Mouse (Mus musculus) MEL (cell line): ENCODE measurements around the gene Maml3. TPM values are rescaled to one million over a fixed set of nuclear protein-coding genes. Genes with fewer than 3 reads are reported as not detected.

Experiments used
- DNase-seq: peaks from one replicate; pipeline ENCODE4 v3.0.0; 2011; ENCODE audit warnings: low read depth, low spot score
- H3K27ac ChIP-seq: 2 replicates; pipeline ENCODE4 v1.5.1; 2012; ENCODE audit warnings: low read depth, mild to moderate bottlenecking, control low read depth, low read length, moderate library complexity; ENCODE audit not compliant: control insufficient read depth
- H3K27me3 ChIP-seq, 2 experiments: fragments of 150-350 bp in 1 of 2; sonication (generic) in 1 of 2; 2 replicates each; pipeline ENCODE4 v1.6.1; 2012; ENCODE audit warnings: low read length in 2 of 2, mild to moderate bottlenecking in 2 of 2, improper control_type of control experiment in 1 of 2, moderate library complexity in 1 of 2; ENCODE audit not compliant: insufficient read depth in 2 of 2, control insufficient read depth in 1 of 2
- H3K36me3 ChIP-seq, 2 experiments: 2 replicates each; pipeline ENCODE4 v1.6.1; 2012 to 2014; ENCODE audit warnings: low read length in 2 of 2, improper control_type of control experiment in 1 of 2, inconsistent platforms in 1 of 2, mild to moderate bottlenecking in 1 of 2; ENCODE audit not compliant: insufficient read depth in 2 of 2, control insufficient read depth in 1 of 2
- H3K4me1 ChIP-seq, 2 experiments: fragments of 150-350 bp in 1 of 2; sonication (generic) in 1 of 2; 2 replicates each; pipeline ENCODE4 v1.6.1; 2012; ENCODE audit warnings: low read length in 2 of 2, improper control_type of control experiment in 1 of 2, mild to moderate bottlenecking in 1 of 2; ENCODE audit not compliant: insufficient read depth in 2 of 2, control insufficient read depth in 1 of 2
- H3K4me3 ChIP-seq, 2 experiments: fragments of 150-350 bp in 1 of 2; sonication (generic) in 1 of 2; 2 replicates each; pipeline ENCODE4 v1.5.1; 2012; ENCODE audit warnings: low read depth in 2 of 2, low read length in 2 of 2, mild to moderate bottlenecking in 2 of 2, moderate library complexity in 2 of 2, control low read depth in 1 of 2, improper control_type of control experiment in 1 of 2; ENCODE audit not compliant: control insufficient read depth in 1 of 2, insufficient read depth in 1 of 2
- H3K79me2 ChIP-seq: 2 replicates; pipeline ENCODE4 v1.6.1; 2012; ENCODE audit warnings: mild to moderate bottlenecking, low read length, moderate library complexity; ENCODE audit not compliant: control insufficient read depth, poor library complexity, insufficient read depth
- H3K9ac ChIP-seq: 2 replicates; pipeline ENCODE4 v1.6.1; 2012; ENCODE audit warnings: low read depth, mild to moderate bottlenecking, control low read depth, low read length, moderate library complexity; ENCODE audit not compliant: control insufficient read depth, poor library complexity, severe bottlenecking
- H3K9me3 ChIP-seq: fragments of 150-350 bp; sonication (generic); replicated peaks from 2 replicates; pipeline ENCODE4 v1.6.1; 2012; ENCODE audit warnings: mild to moderate bottlenecking, low read length, improper control_type of control experiment, moderate library complexity; ENCODE audit not compliant: insufficient read depth
- BHLHE40 ChIP-seq: IDR thresholded peaks from 2 replicates; pipeline ENCODE4 v1.6.1; 2012; ENCODE audit warnings: low read depth, mild to moderate bottlenecking, inconsistent platforms, low read length, improper control_type of control experiment, borderline replicate concordance
- CHD2 ChIP-seq: IDR thresholded peaks from 2 replicates; pipeline ENCODE4 v1.6.1; 2011; ENCODE audit warnings: low read length, improper control_type of control experiment
- E2F4 ChIP-seq: IDR thresholded peaks from 2 replicates; pipeline ENCODE4 v1.6.1; 2011; ENCODE audit warnings: low read depth, low read length, improper control_type of control experiment, borderline replicate concordance
- ELF1 ChIP-seq: IDR thresholded peaks from 2 replicates; pipeline ENCODE4 v1.6.1; 2014; ENCODE audit warnings: low read depth, mild to moderate bottlenecking, inconsistent platforms, low read length, improper control_type of control experiment, moderate library complexity
- EP300 ChIP-seq, 2 experiments: IDR thresholded peaks; 2 replicates each; pipeline ENCODE4 v1.6.1; 2011; ENCODE audit warnings: improper control_type of control experiment in 2 of 2, low read length in 2 of 2, low read depth in 1 of 2, mild to moderate bottlenecking in 1 of 2
- ETS1 ChIP-seq: IDR thresholded peaks from 2 replicates; pipeline ENCODE4 v1.6.1; 2012; ENCODE audit warnings: low read depth, mild to moderate bottlenecking, inconsistent platforms, low read length, improper control_type of control experiment, moderate library complexity
- HCFC1 ChIP-seq: IDR thresholded peaks from 2 replicates; pipeline ENCODE4 v1.6.1; 2012; ENCODE audit warnings: low read depth, mild to moderate bottlenecking, inconsistent platforms, low read length, improper control_type of control experiment, moderate library complexity
- MEF2A ChIP-seq: IDR thresholded peaks from 2 replicates; pipeline ENCODE4 v1.6.1; 2014; ENCODE audit warnings: low read depth, mild to moderate bottlenecking, inconsistent platforms, low read length, improper control_type of control experiment; ENCODE audit not compliant: poor library complexity, insufficient replicate concordance, severe bottlenecking; ENCODE audit errors: extremely low read depth
- MXI1 ChIP-seq: IDR thresholded peaks from 2 replicates; pipeline ENCODE4 v1.6.1; 2011; ENCODE audit warnings: mild to moderate bottlenecking, low read depth, low read length, improper control_type of control experiment
- POLR2A ChIP-seq, 2 experiments: IDR thresholded peaks; 2 replicates each; pipeline ENCODE4 v1.6.1; 2011 to 2012; ENCODE audit warnings: low read length in 2 of 2, mild to moderate bottlenecking in 2 of 2, control low read depth in 1 of 2, improper control_type of control experiment in 1 of 2, low read depth in 1 of 2, moderate library complexity in 1 of 2; ENCODE audit not compliant: control insufficient read depth in 1 of 2, insufficient read depth in 1 of 2, poor library complexity in 1 of 2
- POLR2AphosphoS2 ChIP-seq: IDR thresholded peaks from 2 replicates; pipeline ENCODE4 v1.6.1; 2011; ENCODE audit warnings: low read length, improper control_type of control experiment
- RCOR1 ChIP-seq: IDR thresholded peaks from 2 replicates; pipeline ENCODE4 v1.6.1; 2012; ENCODE audit warnings: low read depth, mild to moderate bottlenecking, inconsistent platforms, low read length, improper control_type of control experiment
- SIN3A ChIP-seq: IDR thresholded peaks from 2 replicates; pipeline ENCODE4 v1.6.1; 2012; ENCODE audit warnings: low read length, improper control_type of control experiment, inconsistent platforms
- SMC3 ChIP-seq: IDR thresholded peaks from 2 replicates; pipeline ENCODE4 v1.6.1; 2011; ENCODE audit warnings: low read depth, low read length, improper control_type of control experiment
- TBP ChIP-seq: IDR thresholded peaks from 2 replicates; pipeline ENCODE4 v1.8.0; 2011; ENCODE audit warnings: low read depth, low read length, improper control_type of control experiment
- UBTF ChIP-seq: IDR thresholded peaks from 2 replicates; pipeline ENCODE4 v1.6.1; 2012; ENCODE audit warnings: low read depth, mild to moderate bottlenecking, inconsistent platforms, low read length, improper control_type of control experiment, moderate library complexity, borderline replicate concordance; ENCODE audit not compliant: insufficient read depth
- USF1 ChIP-seq: IDR thresholded peaks from 2 replicates; pipeline ENCODE4 v1.6.1; 2014; ENCODE audit warnings: low read depth, mild to moderate bottlenecking, inconsistent platforms, low read length, improper control_type of control experiment, moderate library complexity
- ZMIZ1 ChIP-seq: IDR thresholded peaks from 2 replicates; pipeline ENCODE4 v1.6.1; 2012; ENCODE audit warnings: low read depth, mild to moderate bottlenecking, inconsistent platforms, low read length, improper control_type of control experiment, moderate library complexity
- polyA plus RNA-seq, 2 experiments: library from polyadenylated mRNA; stranded (reverse) in 1 of 2; unstranded in 1 of 2; fragments of >175 nt in 1 of 2; fragments of >200 nt in 1 of 2; gene quantifications; 2 replicates each; pipeline versions ENCODE4 v1.2.1 to v1.2.4; 2012; ENCODE audit warnings: low replicate concordance in 2 of 2, low read depth in 1 of 2; ENCODE audit not compliant: insufficient read length in 2 of 2, insufficient read depth in 1 of 2, missing spikeins in 1 of 2
- total RNA-seq: library from RNA; depleted of rRNA; stranded (reverse); fragments of 300-350 nt; gene quantifications from 2 replicates; pipeline ENCODE4 v1.2.3, GENCODE M21; 2012

The Maml3 gene
- total and polyA plus RNA-seq, 3 experiments, result 2.0 to 4.1 TPM; not detected in 1

DNA sequence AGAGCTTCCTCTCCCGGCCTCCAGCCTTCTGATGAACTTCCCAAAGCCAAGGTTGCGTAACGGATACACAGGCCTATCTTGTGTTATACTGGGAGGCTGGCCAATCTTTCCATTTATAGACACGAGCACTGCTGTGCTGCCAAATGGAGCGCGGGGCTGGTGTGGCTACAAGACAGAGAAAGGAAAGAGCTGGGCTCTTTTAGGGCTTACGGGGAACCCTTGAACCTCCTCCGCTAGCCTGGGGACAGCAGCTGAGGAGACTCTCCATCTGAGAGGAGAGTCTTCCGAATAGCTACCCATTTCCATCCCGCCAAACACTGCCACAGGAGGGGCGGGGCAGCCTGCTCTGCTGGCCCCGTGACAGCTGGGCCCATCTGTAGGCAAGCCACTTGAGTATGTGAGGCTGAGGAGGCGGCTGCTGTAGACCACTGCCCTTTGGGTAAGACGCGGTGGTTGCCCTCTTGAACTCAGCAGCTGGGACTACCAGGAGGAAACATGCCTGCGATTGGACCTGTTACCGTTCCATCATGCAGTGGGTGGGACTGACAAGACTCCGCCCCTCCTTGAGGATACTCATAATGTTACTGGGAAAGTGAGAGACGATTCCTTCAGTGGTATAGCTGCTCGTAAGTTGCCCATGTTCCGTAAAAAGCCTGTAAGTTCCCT is 396.0 kb downstream of the Maml3 start:
- peak overlapping the region; percentile 64 to 91 for H3K4me3 ChIP-seq
- peak overlapping the region; percentile 55 for H3K27ac ChIP-seq
- DNase-seq, result peak; percentile 90
- H3K79me2 ChIP-seq, result no peaks in the 10 kb centered on the region
- peak overlapping the region; percentile 56 for H3K9ac ChIP-seq
- peaks cover 8 to 18% of the 10 kb centered on the region in 2 experiments for H3K4me1 ChIP-seq
- H3K36me3 ChIP-seq, result peaks cover 0 to 14% of the 10 kb centered on the region in 2 experiments; a peak in 2 of 4 replicates
- no peaks in the 10 kb centered on the region for H3K27me3 ChIP-seq
- peak; percentile 61; the same call in 1 of the 2 replicates for TF ChIP-seq MXI1
- no peak for TF ChIP-seq POLR2AphosphoS2
- peak; percentile 63; the same call in 1 of the 2 replicates for TF ChIP-seq ETS1
- 0 out of 2 replicates have a peak, but pooled peaks have one; percentile 36 for TF ChIP-seq HCFC1
- TF ChIP-seq MEF2A, result peak; percentile 91; the same call in 1 of the 2 replicates
- no peak for TF ChIP-seq POLR2A (IDR thresholded peaks at IDR 0.05; ENCODE audit: control insufficient read depth in 1 of 2, insufficient read depth in 1 of 2, low read depth in 1 of 2, low read length in 2 of 2, poor library complexity in 1 of 2)
- peak; percentile 33 for TF ChIP-seq RCOR1
- TF ChIP-seq SIN3A, result peak; percentile 63
- TF ChIP-seq USF1, result peak; percentile 35; the same call in 1 of the 2 replicates
- 0 out of 2 replicates have a peak, but pooled peaks have one; percentile 19 for TF ChIP-seq TBP
- TF ChIP-seq EP300 (IDR thresholded peaks at IDR 0.05; ENCODE audit: low read depth in 1 of 2, low read length in 2 of 2), result peak; percentile 13 to 41; a peak in 2 of 4 replicates
- 0 out of 2 replicates have a peak, but pooled peaks have one; percentile 55 for TF ChIP-seq ZMIZ1
- TF ChIP-seq ELF1, result 0 out of 2 replicates have a peak, but pooled peaks have one; percentile 7
- TF ChIP-seq CHD2, result no peak
- TF ChIP-seq UBTF, result no peak
- no peak; the same call in 1 of the 2 replicates for TF ChIP-seq SMC3
- TF ChIP-seq BHLHE40, result 0 out of 2 replicates have a peak, but pooled peaks have one; percentile 25
- H3K9me3 ChIP-seq, result no peaks in the 10 kb centered on the region

- no peak for DNase-seq
- Histone ChIP-seq H3K4me1 (peaks cover 8 to 16% of the 10 kb centered on the region in 2 experiments), H3K4me3 (peak overlapping the region; percentile 64 to 91), H3K9ac (peak overlapping the region; percentile 56), H3K27ac (peak overlapping the region; percentile 55), H3K27me3 (no peaks in the 10 kb centered on the region), H3K36me3 (peaks cover 0 to 14% of the 10 kb centered on the region in 2 experiments; a peak in 2 of 4 replicates), H3K9me3 (no peaks in the 10 kb centered on the region), H3K79me2 (no peaks in the 10 kb centered on the region)
- TF ChIP-seq E2F4, result no peak
Measured at GRCm38 (mm10) chr3:51708375-51708745, 396.5 kb downstream of the Maml3 start.
